Mouse (Mus musculus) neural tube, embryonic 15.5 days (tissue): ENCODE results near the gene Anp32e. TPM values are rescaled to one million over a fixed set of nuclear protein-coding genes. Genes with fewer than 3 reads are reported as not detected.
A peak's percentile ranks its signal among the peaks of the same experiment; 100 is the strongest.

Source experiments
- ATAC-seq: fragments of 200-750 bp; cut with Nextera tagmentation; 2 replicates; pipeline ENCODE4 v1.8.0; 2017; ENCODE audit warnings: mild to moderate bottlenecking, moderate TSS enrichment, moderate library complexity; ENCODE audit not compliant: low FRiP score
- H3K27ac ChIP-seq: fragments of 300-500 bp; sonication (generic); replicated peaks from 2 replicates; pipeline ENCODE4 v1.5.1; 2015; ENCODE audit warnings: mild to moderate bottlenecking, inconsistent platforms
- H3K27me3 ChIP-seq: fragments of 300-500 bp; sonication (generic); replicated peaks from 2 replicates; pipeline ENCODE4 v1.6.1; 2015; ENCODE audit warnings: inconsistent platforms
- H3K36me3 ChIP-seq: fragments of 300-500 bp; sonication (generic); 2 replicates; pipeline ENCODE4 v1.6.1; 2015; ENCODE audit warnings: inconsistent platforms
- H3K4me1 ChIP-seq: fragments of 300-500 bp; sonication (generic); 2 replicates; pipeline ENCODE4 v1.6.1; 2015; ENCODE audit warnings: inconsistent platforms
- H3K4me2 ChIP-seq: fragments of 300-500 bp; sonication (generic); 2 replicates; pipeline ENCODE4 v1.6.1; 2015; ENCODE audit warnings: inconsistent platforms, mild to moderate bottlenecking, moderate library complexity
- H3K4me3 ChIP-seq: fragments of 300-500 bp; sonication (generic); replicated peaks from 2 replicates; pipeline ENCODE4 v1.5.1; 2015; ENCODE audit warnings: mild to moderate bottlenecking, inconsistent platforms
- H3K9ac ChIP-seq: fragments of 300-500 bp; sonication (generic); replicated peaks from 2 replicates; pipeline ENCODE4 v1.6.1; 2015; ENCODE audit warnings: mild to moderate bottlenecking, inconsistent platforms
- H3K9me3 ChIP-seq: fragments of 300-500 bp; sonication (generic); replicated peaks from 2 replicates; pipeline ENCODE4 v1.6.1; 2016; ENCODE audit warnings: inconsistent platforms
- WGBS: fragments of 180-500 bp; shearing (Covaris S2); methylation state at CpG from one replicate; pipeline ENCODE4 v1.1.7; 2015; ENCODE audit warnings: mixed read lengths; 5-methylcytosine and 5-hydroxymethylcytosine counted together
- polyA plus RNA-seq: library from polyadenylated mRNA; unstranded; fragments of >200 nt; fragmentation: Nextera tagmentation; extraction: Ambion mirVana; gene quantifications from 2 replicates; pipeline ENCODE4 v1.2.1, GENCODE M21; 2015

Gene Anp32e
- polyA plus RNA-seq = 99.6 and 157 TPM in 2 replicates

- Histone ChIP-seq H3K9ac (peak within 1 kb of the TSS; percentile 78), H3K9me3 (no peaks in the 10 kb centered on the region), H3K4me1 (peaks cover 16% of the 10 kb centered on the region; the same call in 1 of the 2 replicates), H3K4me2 (peak within 1 kb of the TSS; percentile 73), H3K27me3 (no peaks in the 10 kb centered on the region), H3K4me3 (peak within 1 kb of the TSS; percentile 87), H3K27ac (peak within 1 kb of the TSS; percentile 91), H3K36me3 (no peaks in the 10 kb centered on the region)
- WGBS = under 1% methylated on average over 42 of the region's 49 CpGs
- ATAC-seq = peak; percentile 100
Observed at GRCm38 (mm10) chr3:95928658-95929503, at the start of gene Anp32e. Gene Anp32e (plus strand): TSS chr3:95929246.

GRCm38 (mm10) chr3:95881979-95882815 lies 46.8 kb upstream of the Anp32e start, which contains the start of gene Ciart:
Gene Ciart (minus strand): TSS chr3:95882251.
- H3K4me1 ChIP-seq = peaks cover 18% of the 10 kb centered on the region
- peak within 1 kb of the TSS; percentile 51 for H3K9ac ChIP-seq
- no peaks in the 10 kb centered on the region for H3K36me3 ChIP-seq
- H3K4me2 ChIP-seq = peak within 1 kb of the TSS; percentile 100
- H3K27me3 ChIP-seq = no peaks in the 10 kb centered on the region
- no peaks in the 10 kb centered on the region for H3K9me3 ChIP-seq
- H3K27ac ChIP-seq = peak within 1 kb of the TSS; percentile 56
- peak; percentile 100 for ATAC-seq
- WGBS = under 1% methylated on average over 54 of the region's 66 CpGs
- H3K4me3 ChIP-seq = peak within 1 kb of the TSS; percentile 68

GRCm38 (mm10) chr3:95882816-95883425 lies 46.1 kb upstream of the Anp32e start:
- Histone ChIP-seq H3K36me3 (no peaks in the 10 kb centered on the region), H3K4me3 (peak overlapping the region; percentile 68), H3K27ac (peak overlapping the region; percentile 56; the same call in 1 of the 2 replicates), H3K4me2 (peak overlapping the region; percentile 100), H3K4me1 (peaks cover 18% of the 10 kb centered on the region), H3K9me3 (no peaks in the 10 kb centered on the region), H3K9ac (peak overlapping the region; percentile 48), H3K27me3 (no peaks in the 10 kb centered on the region)
- no peak for ATAC-seq
- WGBS = 3% methylated on average over 24 of the region's 24 CpGs

GRCm38 (mm10) chr3:95884400-95884799 lies 44.6 kb upstream of the Anp32e start:
- H3K27ac ChIP-seq = no peak overlapping the region
- ATAC-seq = no peak
- H3K9ac ChIP-seq = no peak overlapping the region
- H3K27me3 ChIP-seq = no peaks in the 10 kb centered on the region
- WGBS = 83% methylated on average over 5 of the region's 5 CpGs
- no peak overlapping the region for H3K4me2 ChIP-seq
- H3K4me1 ChIP-seq = peaks cover 18% of the 10 kb centered on the region
- no peaks in the 10 kb centered on the region for H3K9me3 ChIP-seq
- no peaks in the 10 kb centered on the region for H3K36me3 ChIP-seq
- H3K4me3 ChIP-seq = no peak overlapping the region

GRCm38 (mm10) chr3:95887596-95887995 lies 41.5 kb upstream of the Anp32e start:
- no peak for ATAC-seq
- Histone ChIP-seq H3K9me3 (no peaks in the 10 kb centered on the region), H3K9ac (no peak overlapping the region), H3K36me3 (no peaks in the 10 kb centered on the region), H3K4me2 (no peak overlapping the region), H3K27ac (no peak overlapping the region), H3K4me1 (peaks cover 14% of the 10 kb centered on the region), H3K27me3 (no peaks in the 10 kb centered on the region), H3K4me3 (no peak overlapping the region)
- 76% methylated on average over 4 of the region's 4 CpGs for WGBS

- H3K27me3 ChIP-seq = no peaks in the 10 kb centered on the region
- no peaks in the 10 kb centered on the region for H3K36me3 ChIP-seq
- H3K4me1 ChIP-seq = peaks cover 16% of the 10 kb centered on the region
- H3K9ac ChIP-seq = no peak overlapping the region
- ATAC-seq = no peak
- WGBS = 82% methylated on average over 3 of the region's 3 CpGs
- no peaks in the 10 kb centered on the region for H3K9me3 ChIP-seq
- H3K27ac ChIP-seq = no peak overlapping the region
- no peak overlapping the region for H3K4me3 ChIP-seq
- H3K4me2 ChIP-seq = no peak overlapping the region
Observed at GRCm38 (mm10) chr3:95889664-95890063, 39.4 kb upstream of the Anp32e start.

- peak within 1 kb of the TSS; percentile 72 for H3K27ac ChIP-seq
- no peaks in the 10 kb centered on the region for H3K27me3 ChIP-seq
- no peaks in the 10 kb centered on the region for H3K36me3 ChIP-seq
- WGBS = 20% methylated on average over 12 of the region's 12 CpGs
- H3K4me2 ChIP-seq = peak within 1 kb of the TSS; percentile 33
- peaks cover 29% of the 10 kb centered on the region for H3K4me1 ChIP-seq
- no peak within 1 kb of the TSS; the same call in 1 of the 2 replicates for H3K9ac ChIP-seq
- no peaks in the 10 kb centered on the region for H3K9me3 ChIP-seq
- H3K4me3 ChIP-seq = peak within 1 kb of the TSS; percentile 11; the same call in 1 of the 2 replicates
- no peak for ATAC-seq
Observed at GRCm38 (mm10) chr3:95891211-95892065, 37.6 kb upstream of the Anp32e start, which contains the start of gene BC028528. Gene BC028528 (minus strand): TSS chr3:95892005.

- 32% methylated on average over 11 of the region's 11 CpGs for WGBS
- peak overlapping the region; percentile 64 for H3K4me2 ChIP-seq
- peaks cover 29% of the 10 kb centered on the region for H3K4me1 ChIP-seq
- peak overlapping the region; percentile 79 for H3K27ac ChIP-seq
- H3K4me3 ChIP-seq = peak overlapping the region; percentile 11; the same call in 1 of the 2 replicates
- no peaks in the 10 kb centered on the region for H3K36me3 ChIP-seq
- ATAC-seq = no peak
- no peaks in the 10 kb centered on the region for H3K9me3 ChIP-seq
- H3K27me3 ChIP-seq = no peaks in the 10 kb centered on the region
- no peak overlapping the region; the same call in 1 of the 2 replicates for H3K9ac ChIP-seq
Observed at GRCm38 (mm10) chr3:95892066-95893052, 36.7 kb upstream of the Anp32e start.

GRCm38 (mm10) chr3:95893126-95893525 lies 35.9 kb upstream of the Anp32e start:
- no peak for ATAC-seq
- Histone ChIP-seq H3K4me3 (peak overlapping the region; percentile 66), H3K9me3 (no peaks in the 10 kb centered on the region), H3K36me3 (no peaks in the 10 kb centered on the region; the same call in 1 of the 2 replicates), H3K4me2 (peak overlapping the region; percentile 64), H3K27ac (peak overlapping the region; percentile 79), H3K27me3 (no peaks in the 10 kb centered on the region), H3K9ac (peak overlapping the region; percentile 37), H3K4me1 (peaks cover 29% of the 10 kb centered on the region)
- 13% methylated on average over 7 of the region's 7 CpGs for WGBS
